Mouse (Mus musculus) cortical plate, adult 2 months (tissue): ENCODE measurements at regions not wholly inside any gene's neighbourhood (a gene's known extent, or its start where the extent isn't known, plus 50 kb on each side); places are given as distances from the start of the nearest gene placed in this dataset.
A peak's percentile ranks its signal among the peaks of the same experiment; 100 is the strongest.

Source experiments
- CTCF ChIP-seq: fragments of 200-500 bp; IDR thresholded peaks from 2 replicates; pipeline ENCODE4 v1.5.1; 2011; ENCODE audit warnings: mild to moderate bottlenecking, control low read depth, low read length; ENCODE audit not compliant: insufficient read depth; ENCODE audit errors: extremely low read depth
- POLR2A ChIP-seq: fragments of 200-500 bp; IDR thresholded peaks from 2 replicates; pipeline ENCODE4 v1.6.1; 2011; ENCODE audit warnings: mild to moderate bottlenecking, low read length, control low read depth; ENCODE audit not compliant: insufficient read depth; ENCODE audit errors: extremely low read depth

GRCm38 (mm10) chr17:75617280-75617679 lies 65.5 kb upstream of the Fam98a start:
- TF ChIP-seq CTCF (peak; percentile 54), POLR2A (no peak)
